Mouse (Mus musculus) 416B (cell line): ENCODE measurements at regions not wholly inside any gene's neighbourhood (a gene's known extent, or its start where the extent isn't known, plus 50 kb on each side); places are given as distances from the start of the nearest gene placed in this dataset.

ENCODE experiments used
- DNase-seq: peaks from one replicate; pipeline ENCODE4 v3.0.0; 2011; ENCODE audit warnings: low read depth

DNA sequence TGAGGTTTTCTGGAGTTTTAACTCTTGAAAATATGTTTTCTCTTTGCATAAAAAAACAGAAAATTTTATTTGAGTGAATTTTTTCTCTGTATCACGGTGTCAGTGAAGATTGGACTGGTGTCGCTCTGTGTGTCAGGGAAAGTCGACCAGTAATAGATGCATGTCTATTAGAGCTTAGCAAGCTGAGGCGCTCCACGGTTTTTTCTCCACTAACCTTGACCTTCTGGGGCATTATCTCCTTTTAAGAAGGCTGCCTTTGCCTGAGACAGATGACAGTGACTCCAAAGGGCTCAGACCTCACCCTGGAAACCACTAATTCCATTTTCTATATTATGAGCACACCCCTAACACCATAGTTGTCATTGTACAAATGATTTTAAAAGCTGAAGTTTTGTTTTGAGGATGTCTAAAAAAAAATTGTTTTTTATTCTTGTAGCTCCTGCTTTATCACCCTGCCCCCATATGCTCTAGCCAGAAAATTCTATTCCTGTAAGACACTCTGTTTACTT is 561.8 kb downstream of the Gm43517 start:
- DNase-seq: no peak

DNA sequence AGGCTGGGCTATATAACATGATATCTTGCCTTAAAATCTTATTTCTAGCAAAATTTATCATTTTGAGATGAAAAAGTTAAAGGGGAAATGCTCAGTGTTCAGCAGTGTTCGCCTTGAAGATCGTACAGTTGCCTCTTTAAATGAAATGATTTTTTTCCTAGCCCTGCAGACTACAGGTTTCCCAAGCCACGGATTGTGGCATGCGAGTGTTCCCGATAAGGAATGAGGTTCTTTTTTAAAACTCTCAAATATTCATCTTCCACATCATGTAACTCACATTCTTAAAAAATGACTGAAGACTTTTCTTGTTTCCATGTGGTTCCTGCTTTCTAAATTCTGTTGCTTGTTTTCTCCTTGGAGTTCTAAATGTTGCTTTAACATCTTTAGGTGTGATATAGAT is 566.0 kb downstream of the Gm43517 start:
- DNase-seq: no peak

DNA sequence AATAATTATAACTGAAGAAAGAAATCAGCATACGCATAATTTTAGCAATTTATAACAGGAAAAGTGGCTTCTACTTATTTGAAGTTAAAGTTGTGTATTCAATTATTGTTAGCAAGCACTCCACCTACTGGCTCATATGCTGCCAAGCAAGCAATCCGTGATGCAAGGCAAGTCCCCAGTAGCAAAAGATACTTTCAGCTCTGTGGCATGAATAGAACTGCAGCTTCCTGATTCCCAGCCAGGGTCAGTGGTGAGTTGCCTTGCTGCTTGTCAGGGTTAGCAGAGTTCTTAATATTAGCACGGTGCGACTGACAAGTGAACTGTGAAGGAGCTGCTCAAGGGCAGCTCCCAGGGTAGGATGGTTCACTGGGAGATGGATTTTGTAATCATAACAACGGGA is 566.8 kb downstream of the Gm43517 start:
- peak; percentile 21 for DNase-seq

DNA sequence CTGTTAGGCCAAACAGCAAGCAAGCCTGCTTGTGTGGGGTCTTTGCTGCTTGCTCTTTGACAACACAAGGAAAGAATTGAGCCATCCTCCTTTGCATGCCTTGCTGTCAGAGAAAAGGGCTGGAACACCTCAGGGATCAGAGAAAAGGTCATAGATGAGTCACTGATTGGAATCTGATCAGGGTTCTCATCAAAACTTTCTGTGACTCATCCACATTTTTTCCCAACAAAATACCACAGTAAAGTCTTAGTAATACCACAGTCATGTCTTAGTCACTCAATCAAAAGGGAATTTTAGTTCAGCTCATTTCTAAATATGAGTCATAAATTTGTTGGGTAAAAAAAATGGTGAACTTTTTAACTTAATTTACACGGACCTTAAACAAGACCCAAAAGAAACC is 583.1 kb downstream of the Gm43517 start:
- peak; percentile 53 for DNase-seq

DNA sequence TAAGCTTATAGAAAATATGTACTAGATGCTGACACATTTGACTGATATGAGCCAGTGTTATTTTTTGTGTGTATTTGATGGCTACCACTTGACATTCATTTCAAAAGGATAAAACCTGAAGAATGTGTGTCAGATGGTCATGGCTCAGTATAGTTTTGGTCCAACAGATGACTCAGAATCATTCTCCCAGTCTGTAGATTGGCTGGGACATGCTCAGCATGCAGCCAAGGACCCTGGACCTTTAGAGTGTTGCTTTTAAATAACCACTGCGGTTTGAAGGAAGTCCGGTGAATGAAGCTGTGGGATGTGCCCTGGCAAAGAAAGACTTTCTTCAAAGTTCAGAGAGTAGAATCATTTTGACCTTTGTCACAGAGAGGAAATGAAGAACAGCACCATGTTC is 584.6 kb downstream of the Gm43517 start:
- DNase-seq: no peak

DNA sequence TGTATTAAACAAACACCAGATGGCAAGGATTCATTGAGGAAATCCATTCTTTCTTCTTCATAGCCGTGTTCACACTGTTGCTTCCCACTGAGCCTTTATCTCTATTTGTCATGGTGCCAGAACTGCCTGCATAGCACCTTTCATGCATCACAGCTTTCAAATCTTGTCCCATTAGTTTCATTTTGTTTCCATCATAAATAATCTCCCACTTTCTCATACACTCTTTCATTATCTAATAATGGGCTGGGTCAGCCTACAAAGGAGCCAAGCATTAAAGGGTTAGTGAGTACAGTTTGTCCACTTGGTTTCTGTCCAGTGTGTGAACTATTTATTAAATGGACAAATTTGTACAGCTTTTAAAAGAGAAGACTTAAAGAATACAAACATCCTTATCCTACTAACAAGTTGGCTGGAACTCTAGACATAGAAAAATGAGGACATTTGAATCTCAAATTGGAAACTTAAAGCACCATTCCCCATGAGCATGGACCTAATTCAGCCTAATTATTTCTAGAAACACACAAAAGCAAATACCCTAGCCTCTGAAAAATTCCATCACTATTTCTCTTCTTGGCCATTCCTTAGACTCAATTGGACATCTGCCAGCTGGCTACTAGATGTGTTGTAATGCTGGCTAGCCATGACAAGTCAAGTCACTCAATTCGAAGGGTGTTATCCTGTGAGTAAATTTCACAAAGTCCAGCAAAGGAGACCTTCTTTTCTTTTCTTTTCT is 589.8 kb downstream of the Gm43517 start:
- DNase-seq: peak; percentile 1

DNA sequence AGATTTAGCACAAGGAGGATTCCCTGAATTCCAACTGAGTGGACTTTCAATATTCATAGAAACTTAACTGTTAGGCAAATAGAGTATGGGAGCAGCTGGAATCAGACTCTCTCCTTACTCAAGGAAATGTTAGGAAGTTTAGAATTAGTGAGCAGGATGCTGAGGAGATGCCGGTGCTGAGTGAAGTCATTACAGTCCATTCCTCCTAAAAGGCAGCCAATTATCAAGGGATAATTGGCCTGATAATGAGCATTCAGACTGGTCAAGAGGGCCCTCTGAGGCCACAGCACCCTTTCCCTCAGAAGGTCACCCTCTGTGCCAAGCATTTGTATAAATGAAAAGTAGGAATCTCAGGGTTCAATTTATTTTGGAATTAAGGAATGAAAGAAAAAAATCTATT is 590.6 kb downstream of the Gm43517 start:
- DNase-seq: no peak

DNA sequence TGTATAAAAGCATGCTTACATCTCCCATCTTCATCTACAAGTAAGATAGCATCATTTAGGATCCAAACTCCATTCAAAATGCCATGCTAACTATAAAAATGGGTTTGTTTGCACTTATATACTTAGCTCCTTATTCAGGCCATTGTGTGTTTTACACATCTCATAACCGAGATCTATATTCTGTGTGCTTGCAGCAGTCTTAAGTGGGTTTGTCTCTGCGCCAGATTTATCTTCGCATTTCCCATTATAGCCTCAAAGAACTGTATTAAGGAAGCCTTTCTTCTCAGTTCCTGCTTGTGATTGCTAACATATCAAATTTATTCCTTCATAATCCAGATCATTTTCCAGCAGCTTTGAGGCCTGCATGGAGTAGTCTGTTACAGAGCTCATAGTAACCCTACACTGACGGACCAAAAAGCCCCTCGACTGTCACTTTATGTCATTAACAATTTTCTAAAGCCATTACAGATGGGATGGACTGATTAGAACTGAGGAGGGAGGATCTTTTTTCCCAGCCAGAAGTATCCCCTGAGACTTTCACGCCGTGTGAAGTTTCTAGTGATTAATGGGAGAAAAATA is 607.6 kb downstream of the Gm43517 start:
- no peak for DNase-seq

DNA sequence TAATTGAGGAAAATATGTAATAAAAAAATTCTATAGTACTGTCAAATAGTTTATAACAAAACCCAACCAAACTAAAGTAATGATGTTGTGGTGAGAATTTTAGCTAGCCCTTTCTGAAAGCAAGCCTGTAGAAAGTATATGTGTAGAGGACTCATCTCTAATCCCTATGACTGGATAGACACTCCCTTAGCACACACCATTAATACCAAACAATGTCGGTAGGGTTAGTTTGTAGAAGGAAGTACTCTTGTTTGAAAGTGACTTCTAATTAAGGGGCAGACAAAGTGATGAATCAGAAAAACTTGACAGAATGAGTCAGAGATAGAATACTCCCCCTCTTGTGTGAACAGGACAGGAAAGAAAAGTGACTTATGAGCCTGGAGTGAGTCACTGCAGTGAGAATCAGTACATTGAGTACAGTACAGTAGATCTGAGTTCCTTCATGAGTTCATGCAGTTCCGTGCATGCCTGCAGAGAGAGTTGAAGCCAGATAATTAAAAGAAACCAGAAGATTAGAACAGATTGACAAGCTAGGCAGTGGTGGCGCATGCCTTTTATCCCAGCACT is 610.0 kb downstream of the Prkd1 start:
- DNase-seq: peak; percentile 10

DNA sequence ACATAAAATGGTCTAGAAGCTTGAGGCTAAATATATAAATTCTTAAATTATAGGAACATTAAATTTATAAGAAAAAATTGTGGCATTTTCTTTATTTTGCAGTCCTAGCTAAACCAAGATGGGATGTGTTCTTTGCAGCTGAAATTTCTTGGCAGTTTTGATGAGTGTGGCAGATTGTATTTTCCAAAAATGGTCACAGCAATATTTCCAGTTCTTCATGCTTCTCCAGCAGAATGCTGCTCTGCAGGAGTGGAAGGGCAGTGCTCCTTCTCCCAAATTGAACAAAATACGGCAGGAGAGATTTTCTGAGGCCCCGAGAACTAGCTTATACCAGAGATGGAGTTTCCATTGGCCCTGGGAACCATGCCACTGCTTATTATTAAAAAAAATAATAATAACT is 587.6 kb downstream of the Prkd1 start:
- DNase-seq: no peak

DNA sequence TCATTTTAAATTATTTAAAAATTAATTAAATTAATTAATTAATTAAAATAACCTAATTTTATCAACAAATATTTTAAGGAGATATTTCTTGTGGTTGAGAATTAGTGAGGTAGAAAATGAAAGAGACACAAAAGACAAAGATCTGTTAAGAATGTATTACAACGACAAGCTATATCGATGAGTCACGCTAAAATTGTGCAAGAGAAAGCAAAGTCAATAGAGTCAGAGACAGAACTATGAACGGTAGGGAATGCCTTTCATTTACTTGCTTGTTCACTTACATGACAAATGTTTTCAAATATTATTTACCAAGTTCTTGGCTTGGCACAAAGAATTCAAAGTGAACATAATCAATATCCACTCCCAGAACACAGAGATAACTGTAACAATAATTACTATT is 582.5 kb downstream of the Prkd1 start:
- no peak for DNase-seq

DNA sequence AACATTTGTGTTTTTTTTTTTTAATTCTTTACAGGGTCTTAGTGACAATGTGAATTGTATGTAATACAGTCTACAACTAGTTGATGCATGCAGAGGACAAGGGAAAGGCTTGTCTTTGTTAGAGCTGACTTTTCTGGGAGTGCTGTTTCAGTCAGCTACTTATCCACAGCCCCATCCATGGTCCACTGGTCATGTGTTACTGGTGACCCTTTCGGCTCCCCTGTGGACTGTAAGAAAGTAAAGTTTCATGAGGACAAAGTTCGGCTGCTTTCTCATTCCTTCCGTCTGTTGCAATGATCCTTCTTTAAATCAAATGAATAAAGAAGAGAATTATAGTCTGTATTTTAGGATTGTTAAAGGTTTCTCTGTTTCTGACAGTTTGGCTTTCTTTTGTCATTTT is 577.1 kb downstream of the Prkd1 start:
- no peak for DNase-seq

DNA sequence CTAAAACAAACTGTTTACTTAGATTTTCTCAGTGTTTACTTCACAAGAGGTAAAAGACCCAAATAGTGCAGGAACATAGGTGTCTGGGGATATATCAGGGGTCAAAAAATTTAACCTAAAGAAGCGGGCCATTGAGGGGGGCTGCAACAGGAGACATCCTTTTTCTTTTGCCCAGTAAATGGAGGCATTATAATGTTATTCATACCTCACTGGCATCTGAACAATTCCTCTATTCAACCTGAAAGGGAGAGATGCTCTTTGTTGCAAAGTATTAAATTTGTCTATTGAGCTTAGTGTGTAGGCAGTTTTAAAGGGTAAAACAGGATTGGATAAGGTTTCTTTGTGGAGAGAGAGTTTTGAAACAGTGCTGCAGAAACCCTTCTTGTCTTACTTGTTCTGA is 576.5 kb downstream of the Prkd1 start:
- DNase-seq: no peak

DNA sequence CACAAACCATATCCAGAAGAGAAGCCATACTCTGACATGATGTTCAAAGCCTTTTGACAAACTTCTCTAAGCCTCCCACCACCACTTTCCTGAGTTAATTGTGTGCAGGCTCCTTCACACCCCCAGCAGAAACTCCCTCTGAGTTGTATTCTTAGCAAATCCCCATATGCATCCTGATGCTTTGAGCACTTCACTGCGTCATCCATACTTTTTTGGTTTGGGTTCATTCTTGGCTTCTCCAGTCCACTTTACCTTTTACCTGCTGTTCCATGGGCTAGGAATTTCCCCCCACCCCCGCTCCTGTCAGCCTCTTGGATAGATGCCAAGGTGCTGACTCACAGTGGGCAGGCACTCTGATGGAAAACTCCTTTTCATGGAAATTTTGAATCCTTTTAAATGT is 575.2 kb downstream of the Prkd1 start:
- DNase-seq: no peak

DNA sequence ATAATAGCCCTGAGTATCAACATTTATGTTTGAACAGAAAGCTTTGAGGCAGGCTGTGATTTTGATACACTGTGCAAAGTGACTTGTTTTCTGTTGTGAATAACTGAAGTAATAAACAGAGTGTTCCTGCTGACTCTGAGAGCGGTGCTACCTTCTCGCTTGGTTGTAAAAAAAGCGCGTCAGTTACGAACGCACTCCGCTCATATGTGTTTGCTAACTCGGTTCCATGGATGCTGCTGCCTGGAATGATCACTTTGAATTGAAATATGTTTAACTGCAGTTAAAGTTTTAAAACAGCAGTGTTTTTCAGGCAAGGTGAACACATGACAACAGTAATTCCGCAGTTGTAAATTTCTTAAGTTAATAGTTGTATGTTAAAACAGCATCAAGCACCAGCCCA is 567.7 kb downstream of the Prkd1 start:
- no peak for DNase-seq

DNA sequence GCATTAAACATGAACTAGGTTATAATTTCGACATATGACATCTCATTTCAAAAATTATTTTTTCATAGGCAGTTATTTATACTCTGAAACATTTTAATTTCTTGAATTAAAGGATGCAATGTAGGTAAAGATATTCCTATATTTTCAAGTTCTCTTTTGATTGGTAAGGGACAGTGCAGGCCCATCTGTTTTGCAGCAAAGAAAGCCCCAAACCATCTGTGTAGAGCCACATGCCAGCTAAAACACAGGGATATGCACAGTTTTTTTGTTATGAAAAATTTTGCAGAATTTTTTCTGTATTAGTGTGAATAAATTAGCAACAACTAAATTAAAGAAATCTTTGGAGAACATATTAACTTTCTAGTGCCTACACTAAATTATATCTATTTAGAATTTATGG is 567.3 kb downstream of the Prkd1 start:
- DNase-seq: no peak

DNA sequence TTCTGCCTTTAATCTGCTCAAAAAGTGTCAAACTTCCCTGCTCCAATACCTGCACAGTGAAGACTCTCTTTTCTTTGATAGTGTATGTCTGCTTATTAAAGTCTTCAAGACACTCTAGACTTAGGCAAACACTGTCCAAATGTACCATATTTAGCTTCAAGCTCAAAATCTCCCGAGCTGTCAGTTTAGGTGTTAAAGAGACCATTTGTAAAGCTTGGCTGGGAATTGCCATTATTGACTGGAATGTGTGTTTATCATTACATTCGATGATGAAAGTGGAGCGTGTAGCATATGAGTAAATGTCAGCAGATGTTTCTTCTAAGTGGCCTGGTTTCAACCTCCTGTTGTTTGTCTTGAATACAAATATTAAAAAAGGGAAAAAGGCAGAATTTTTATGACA is 564.4 kb downstream of the Prkd1 start:
- no peak for DNase-seq

DNA sequence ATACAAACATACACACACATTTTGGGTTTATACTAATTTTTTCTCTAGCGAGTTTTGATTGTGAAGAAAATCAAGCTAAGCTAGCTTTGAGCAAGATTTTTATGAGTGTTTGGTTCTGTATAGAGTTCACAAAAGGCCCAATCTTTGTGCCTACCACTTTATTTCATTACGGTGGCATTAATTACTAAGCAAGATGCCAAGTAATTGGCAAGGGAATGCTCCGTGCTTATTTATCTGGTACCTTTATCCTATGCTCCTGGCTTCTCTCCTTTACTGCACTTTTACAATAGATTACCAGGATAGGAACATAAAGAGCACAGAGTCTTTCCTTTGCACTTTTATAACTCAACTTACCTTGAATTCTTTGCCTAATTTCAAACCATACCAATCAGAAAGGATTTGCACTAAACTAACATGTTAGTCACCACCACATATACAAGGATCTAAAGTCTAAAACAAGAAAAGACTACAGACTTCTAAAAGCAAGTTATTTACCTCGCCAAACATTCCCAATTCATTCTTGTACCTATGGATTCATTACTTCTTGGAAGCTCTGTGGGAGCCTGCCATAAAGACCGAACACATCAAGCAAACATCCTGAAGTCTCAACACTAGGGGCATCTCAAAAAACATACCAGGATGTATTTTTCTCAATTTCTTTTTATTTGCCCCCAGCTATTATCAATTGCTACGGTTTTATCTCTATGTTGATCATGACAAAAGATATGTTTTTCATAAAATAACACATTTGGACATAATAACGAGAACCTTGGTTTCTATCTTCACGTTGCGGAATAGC is 537.5 kb downstream of the Prkd1 start:
- DNase-seq: no peak

DNA sequence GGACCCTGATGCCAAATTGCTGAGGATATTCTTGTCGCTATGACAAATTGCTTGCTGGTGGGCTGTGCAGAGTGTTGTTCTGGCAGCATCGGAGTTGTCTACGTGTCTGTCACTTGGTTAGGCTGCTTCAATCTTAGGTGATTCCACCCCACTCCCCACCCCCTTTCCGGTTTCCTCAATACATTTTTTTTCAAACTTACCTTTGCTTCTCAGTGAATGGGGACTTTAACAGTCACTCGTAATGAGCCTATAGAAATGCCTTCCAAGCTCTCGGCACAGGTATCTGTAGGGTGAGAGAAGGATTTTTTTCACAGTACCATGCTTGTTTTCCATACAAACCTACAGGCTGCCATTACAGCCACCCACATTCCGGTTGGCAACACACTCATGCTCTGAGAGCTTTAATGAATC is 536.8 kb downstream of the Prkd1 start:
- no peak for DNase-seq

DNA sequence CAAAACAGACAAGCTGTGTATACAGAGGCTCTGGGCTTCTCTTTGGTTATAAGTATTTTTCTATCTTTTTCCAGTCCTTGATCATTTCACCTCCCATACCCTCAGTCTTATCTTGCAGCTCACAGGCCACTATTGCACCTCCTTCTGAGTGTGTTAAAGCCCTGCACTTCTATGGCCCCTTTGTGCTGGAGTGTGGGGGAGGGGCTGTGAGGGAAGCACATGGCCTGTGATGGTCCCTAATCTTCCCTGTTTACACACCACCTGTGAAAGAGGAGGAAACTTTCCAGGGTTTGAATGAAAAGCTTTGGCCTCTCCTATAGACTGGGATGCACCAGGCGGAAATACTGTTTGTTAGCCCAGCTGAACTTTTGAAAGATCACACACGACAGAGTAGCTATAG is 533.0 kb downstream of the Prkd1 start:
- DNase-seq: no peak

DNA sequence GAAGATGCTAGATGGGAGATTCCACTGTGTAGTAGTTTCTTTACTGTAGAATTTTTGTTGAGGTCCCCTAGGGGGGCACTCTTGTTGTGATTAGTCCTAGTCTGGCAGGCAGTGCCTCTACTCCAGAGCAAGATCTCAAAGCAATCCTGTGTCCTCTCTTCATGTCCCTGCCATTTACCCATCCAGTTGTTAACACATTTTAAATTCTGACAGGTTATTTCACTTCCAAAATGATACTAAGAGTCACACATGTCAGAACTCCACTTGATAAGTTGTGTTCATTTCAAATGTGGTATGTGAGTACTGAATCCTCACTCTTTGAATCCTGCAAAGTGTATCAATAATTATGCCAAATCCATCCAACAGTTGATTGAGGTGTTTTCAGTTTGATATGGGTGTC is 530.6 kb downstream of the Prkd1 start:
- no peak for DNase-seq

DNA sequence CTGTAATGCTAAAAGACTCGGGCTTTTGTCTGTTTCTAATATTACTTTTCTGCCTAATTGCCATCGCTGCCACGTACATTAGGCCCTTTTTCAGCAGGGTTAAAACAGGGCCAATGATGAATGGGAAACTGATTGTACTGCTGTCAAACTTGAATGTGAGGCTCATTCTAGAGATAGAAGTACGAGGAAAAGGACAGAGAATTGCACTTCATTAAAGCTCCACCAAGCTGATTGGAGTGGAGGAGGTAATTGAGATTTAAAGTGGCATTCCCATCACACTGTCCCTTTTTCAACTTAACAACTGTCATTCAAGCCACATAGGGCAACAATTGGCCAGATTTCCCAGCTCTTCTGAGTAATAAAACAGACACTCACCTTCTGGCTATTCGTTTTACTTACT is 526.8 kb downstream of the Prkd1 start:
- no peak for DNase-seq

DNA sequence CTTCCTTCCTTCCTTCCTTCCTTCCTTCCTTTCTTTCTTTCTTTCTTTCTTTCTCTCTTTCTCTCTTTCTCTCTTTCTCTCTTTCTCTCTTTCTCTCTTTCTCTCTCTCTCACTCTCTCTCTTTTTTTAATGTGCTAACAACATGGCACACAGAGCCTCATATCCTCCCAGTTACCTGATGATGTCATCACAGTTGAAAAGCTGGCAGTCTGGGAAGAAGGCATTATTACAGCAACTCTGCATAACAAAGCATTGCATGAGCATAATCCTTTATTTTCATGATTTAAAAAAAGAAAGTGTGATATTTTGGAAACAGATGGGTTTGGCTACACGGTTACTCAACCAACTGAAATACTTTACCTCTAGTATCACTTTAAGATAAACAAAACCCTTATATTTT is 525.9 kb downstream of the Prkd1 start:
- no peak for DNase-seq
